In the genomic region with DNA sequence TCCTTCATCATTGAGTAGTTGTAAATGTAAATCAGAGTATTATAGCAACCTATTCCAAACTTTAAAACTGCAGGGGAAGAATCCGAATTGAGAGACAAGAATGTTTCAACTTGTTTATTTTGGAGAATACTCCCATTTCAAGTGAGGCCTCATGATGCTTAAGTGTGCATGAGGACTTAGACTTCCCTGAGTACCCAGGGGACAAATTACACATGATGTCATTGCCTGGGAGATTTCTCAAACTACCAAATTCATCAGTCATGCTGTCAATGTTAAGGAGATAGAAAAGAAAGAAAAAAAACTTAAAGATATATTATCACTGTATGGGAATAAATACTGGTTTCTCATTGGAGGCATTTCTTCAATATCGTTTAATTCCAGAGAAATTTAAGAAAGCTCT, we compare ENCODE assay signal across 9 mouse cellular contexts.
"Had no signal": no experiment of that assay in that cellular context is flagged by ENCODE, and none has a peak within 500 bp of the region (broad histone marks: within the 10 kb centered on the region; RNA-seq: fewer than 3 reads in every experiment).

No protein-coding gene starts in this region.

- H3K4me2 ChIP-seq: kidney, embryonic 15.5 days; limb, embryonic 15.5 days; liver, embryonic 13.5 days; midbrain, embryonic 13.5 days had no signal

- H3K27me3 ChIP-seq: kidney, embryonic 15.5 days; limb, embryonic 15.5 days; liver, embryonic 13.5 days; midbrain, embryonic 13.5 days had no signal

- H3K9me3 ChIP-seq: kidney, embryonic 15.5 days; limb, embryonic 15.5 days; liver, embryonic 13.5 days; midbrain, embryonic 13.5 days had no signal

- H3K4me3 ChIP-seq: kidney, embryonic 15.5 days; limb, embryonic 15.5 days; liver, embryonic 13.5 days; midbrain, embryonic 13.5 days had no signal

- H3K36me3 ChIP-seq: kidney, embryonic 15.5 days; limb, embryonic 15.5 days; liver, embryonic 13.5 days; midbrain, embryonic 13.5 days had no signal

- ATAC-seq: liver, postnatal 0 days; midbrain, embryonic 13.5 days had no signal

- H3K4me1 ChIP-seq: kidney, embryonic 15.5 days; liver, embryonic 13.5 days had no signal

- H3K9ac ChIP-seq: kidney, embryonic 15.5 days; limb, embryonic 15.5 days; liver, embryonic 13.5 days; liver, postnatal 0 days; midbrain, embryonic 13.5 days had no signal

- DNase-seq: liver, embryonic 13.5 days; liver, postnatal 0 days; right cerebral cortex, postnatal 25 days; spleen, adult 18-20 months; thymus, adult 18-20 months; thymus, postnatal 14 days had no signal

- H3K27ac ChIP-seq: kidney, embryonic 15.5 days; limb, embryonic 15.5 days; liver, embryonic 13.5 days; midbrain, embryonic 13.5 days had no signal
